Mouse (Mus musculus) limb, embryonic 14.5 days (tissue): ENCODE measurements around the gene 1700029P11Rik. TPM values are rescaled to one million over a fixed set of nuclear protein-coding genes. Genes with fewer than 3 reads are reported as not detected.

ENCODE experiments used
- ATAC-seq: fragments of 200-750 bp; cut with Nextera tagmentation; 2 replicates; pipeline ENCODE4 v1.8.0; 2017; ENCODE audit warnings: low read depth, moderate number of reproducible peaks, moderate TSS enrichment; ENCODE audit not compliant: low FRiP score
- DNase-seq: peaks from one replicate; pipeline ENCODE4 v3.0.0-alpha.2; 2015; ENCODE audit warnings: low spot score
- H3K27ac ChIP-seq: fragments of 300-500 bp; sonication (generic); replicated peaks from 2 replicates; pipeline ENCODE4 v1.5.1; 2014; ENCODE audit warnings: low read depth, mild to moderate bottlenecking, low read length, moderate library complexity, mixed read lengths
- H3K27me3 ChIP-seq: fragments of 300-500 bp; sonication (generic); 2 replicates; pipeline ENCODE4 v1.6.1; 2014; ENCODE audit warnings: low read length, mixed read lengths; ENCODE audit not compliant: control insufficient read depth, insufficient read depth
- H3K36me3 ChIP-seq: fragments of 300-500 bp; sonication (generic); 2 replicates; pipeline ENCODE4 v1.6.1; 2014; ENCODE audit warnings: mild to moderate bottlenecking, low read length, moderate library complexity, mixed read lengths; ENCODE audit not compliant: control insufficient read depth, insufficient read depth
- H3K4me1 ChIP-seq: fragments of 300-500 bp; sonication (generic); 2 replicates; pipeline ENCODE4 v1.6.1; 2014; ENCODE audit warnings: antibody characterized with exemption, low read length, mixed read lengths; ENCODE audit not compliant: control insufficient read depth, insufficient read depth
- H3K4me2 ChIP-seq: fragments of 300-500 bp; sonication (generic); replicated peaks from 2 replicates; pipeline ENCODE4 v1.6.1; 2014; ENCODE audit warnings: low read depth, mild to moderate bottlenecking, low read length, moderate library complexity; ENCODE audit not compliant: severe bottlenecking
- H3K4me3 ChIP-seq: fragments of 300-500 bp; sonication (generic); replicated peaks from 2 replicates; pipeline ENCODE4 v1.5.1; 2014; ENCODE audit warnings: low read length
- H3K9ac ChIP-seq: fragments of 300-500 bp; sonication (generic); 2 replicates; pipeline ENCODE4 v1.6.1; 2014; ENCODE audit warnings: mild to moderate bottlenecking, low read depth, low read length, moderate library complexity; ENCODE audit not compliant: severe bottlenecking
- H3K9me3 ChIP-seq: fragments of 300-500 bp; sonication (generic); 2 replicates; pipeline ENCODE4 v1.6.1; 2016; ENCODE audit warnings: low read length; ENCODE audit not compliant: control insufficient read depth
- POLR2A ChIP-seq: fragments of 200-500 bp; IDR thresholded peaks from 2 replicates; pipeline ENCODE4 v1.8.0; 2012; ENCODE audit warnings: inconsistent platforms, mild to moderate bottlenecking, moderate library complexity, borderline replicate concordance; ENCODE audit not compliant: insufficient read depth, insufficient read length; ENCODE audit errors: extremely low read depth
- WGBS: fragments of 180-500 bp; shearing (Covaris S2); extraction: QIAGEN DNeasy Blood & Tissue Kit; methylation state at CpG from one replicate; pipeline ENCODE4 v1.1.7; 2014; 5-methylcytosine and 5-hydroxymethylcytosine counted together
- polyA plus RNA-seq, 2 experiments: library from polyadenylated mRNA; depleted of rRNA in 1 of 2; stranded (reverse) in 1 of 2; unstranded in 1 of 2; fragments of >200 nt; fragmentation: Nextera tagmentation in 1 of 2; extraction: Ambion mirVana in 1 of 2; gene quantifications; 2 replicates each; pipeline versions ENCODE4 v1.2.1 to v1.2.3; 2012 to 2014

1700029P11Rik gene
- polyA plus RNA-seq, 2 experiments, result not detected

- no peak for TF ChIP-seq POLR2A
- H3K4me1 ChIP-seq, result no peaks in the 10 kb centered on the region
- ATAC-seq, result no peak
- H3K27me3 ChIP-seq, result no peaks in the 10 kb centered on the region
- no peak overlapping the region for H3K27ac ChIP-seq
- no peaks in the 10 kb centered on the region for H3K9me3 ChIP-seq
- no peak overlapping the region for H3K9ac ChIP-seq
- H3K36me3 ChIP-seq, result peaks cover 87% of the 10 kb centered on the region
- H3K4me3 ChIP-seq, result no peak overlapping the region
- WGBS, result 90% methylated on average over 6 of the region's 6 CpGs
- H3K4me2 ChIP-seq, result no peak overlapping the region
- DNase-seq, result no peak
Measured at GRCm38 (mm10) chr15:82023965-82024635, 43.8 kb downstream of the 1700029P11Rik start.

GRCm38 (mm10) chr15:82027276-82027675, 46.9 kb downstream of the 1700029P11Rik start:
- WGBS, result 92% methylated on average over 7 of the region's 7 CpGs
- DNase-seq (no peak), ATAC-seq (no peak)
- Histone ChIP-seq H3K27me3 (no peaks in the 10 kb centered on the region), H3K36me3 (peaks cover 88% of the 10 kb centered on the region), H3K4me1 (no peaks in the 10 kb centered on the region), H3K4me3 (no peak overlapping the region), H3K9me3 (no peaks in the 10 kb centered on the region), H3K9ac (no peak overlapping the region), H3K4me2 (no peak overlapping the region), H3K27ac (no peak overlapping the region)
- no peak for TF ChIP-seq POLR2A

- H3K4me1 ChIP-seq, result no peaks in the 10 kb centered on the region
- DNase-seq, result no peak
- H3K27me3 ChIP-seq, result no peaks in the 10 kb centered on the region
- no peak for TF ChIP-seq POLR2A
- no peaks in the 10 kb centered on the region for H3K9me3 ChIP-seq
- no peak overlapping the region for H3K4me3 ChIP-seq
- no peak overlapping the region for H3K4me2 ChIP-seq
- H3K27ac ChIP-seq, result no peak overlapping the region
- peaks cover 89% of the 10 kb centered on the region for H3K36me3 ChIP-seq
- 83% methylated on average over 7 of the region's 7 CpGs for WGBS
- ATAC-seq, result no peak
- H3K9ac ChIP-seq, result no peak overlapping the region
Measured at GRCm38 (mm10) chr15:82027726-82028125, 47.4 kb downstream of the 1700029P11Rik start.

Other genes with a start within 250 kb of the 1700029P11Rik start
- 61.9 and 70.8 TPM in 2 replicates for gene Zc3h7b, start 235.5 kb upstream of the 1700029P11Rik start, polyA plus RNA-seq (2012; rRNA removed)
- gene Zc3h7b, start 235.5 kb upstream of the 1700029P11Rik start, polyA plus RNA-seq (2014; fragmentation: Nextera tagmentation; extraction: Ambion mirVana), result 38.5 and 43.2 TPM in 2 replicates
- 69.7 and 74.3 TPM in 2 replicates for gene Rangap1, start 235.0 kb upstream of the 1700029P11Rik start, polyA plus RNA-seq (2012; rRNA removed)
- gene Rangap1, start 235.0 kb upstream of the 1700029P11Rik start, polyA plus RNA-seq (2014; fragmentation: Nextera tagmentation; extraction: Ambion mirVana), result 83.7 and 86.6 TPM in 2 replicates
- 45.7 and 49.2 TPM in 2 replicates for gene Tef, start 178.1 kb upstream of the 1700029P11Rik start, polyA plus RNA-seq (2012; rRNA removed)
- 25.5 and 29.3 TPM in 2 replicates for gene Tef, start 178.1 kb upstream of the 1700029P11Rik start, polyA plus RNA-seq (2014; fragmentation: Nextera tagmentation; extraction: Ambion mirVana)
- gene Tob2, start 121.7 kb upstream of the 1700029P11Rik start, polyA plus RNA-seq (2012; rRNA removed), result 23.7 and 28.1 TPM in 2 replicates
- 23.4 and 24.7 TPM in 2 replicates for gene Tob2, start 121.7 kb upstream of the 1700029P11Rik start, polyA plus RNA-seq (2014; fragmentation: Nextera tagmentation; extraction: Ambion mirVana)
- gene Phf5a, start 108.6 kb upstream of the 1700029P11Rik start, polyA plus RNA-seq (2012; rRNA removed), result 91.7 and 96.8 TPM in 2 replicates
- gene Phf5a, start 108.6 kb upstream of the 1700029P11Rik start, polyA plus RNA-seq (2014; fragmentation: Nextera tagmentation; extraction: Ambion mirVana), result 159 and 163 TPM in 2 replicates
- 158 and 183 TPM in 2 replicates for gene Aco2, start 108.2 kb upstream of the 1700029P11Rik start, polyA plus RNA-seq (2012; rRNA removed)
- 127 and 134 TPM in 2 replicates for gene Aco2, start 108.2 kb upstream of the 1700029P11Rik start, polyA plus RNA-seq (2014; fragmentation: Nextera tagmentation; extraction: Ambion mirVana)
- gene Polr3h, start 54.3 kb upstream of the 1700029P11Rik start, polyA plus RNA-seq (2012; rRNA removed), result 20.5 and 25.0 TPM in 2 replicates
- gene Polr3h, start 54.3 kb upstream of the 1700029P11Rik start, polyA plus RNA-seq (2014; fragmentation: Nextera tagmentation; extraction: Ambion mirVana), result 69.1 and 71.6 TPM in 2 replicates
- gene Csdc2, start 43.8 kb upstream of the 1700029P11Rik start, polyA plus RNA-seq (2012; rRNA removed), result 16.2 and 23.6 TPM in 2 replicates
- 13.5 and 14.3 TPM in 2 replicates for gene Csdc2, start 43.8 kb upstream of the 1700029P11Rik start, polyA plus RNA-seq (2014; fragmentation: Nextera tagmentation; extraction: Ambion mirVana)
- gene Pmm1, start 19.6 kb upstream of the 1700029P11Rik start, polyA plus RNA-seq (2012; rRNA removed), result 40.7 and 41.5 TPM in 2 replicates
- gene Pmm1, start 19.6 kb upstream of the 1700029P11Rik start, polyA plus RNA-seq (2014; fragmentation: Nextera tagmentation; extraction: Ambion mirVana), result 33.3 and 34.8 TPM in 2 replicates
- gene Xrcc6, start 7.3 kb downstream of the 1700029P11Rik start, polyA plus RNA-seq (2012; rRNA removed), result 29.3 and 37.2 TPM in 2 replicates
- 71.8 and 74.0 TPM in 2 replicates for gene Xrcc6, start 7.3 kb downstream of the 1700029P11Rik start, polyA plus RNA-seq (2014; fragmentation: Nextera tagmentation; extraction: Ambion mirVana)
- 30.5 and 34.8 TPM in 2 replicates for gene Desi1, start 53.3 kb downstream of the 1700029P11Rik start, polyA plus RNA-seq (2012; rRNA removed)
- 26.3 and 29.8 TPM in 2 replicates for gene Desi1, start 53.3 kb downstream of the 1700029P11Rik start, polyA plus RNA-seq (2014; fragmentation: Nextera tagmentation; extraction: Ambion mirVana)
- 155 and 182 TPM in 2 replicates for gene Snu13, start 67.1 kb downstream of the 1700029P11Rik start, polyA plus RNA-seq (2012; rRNA removed)
- 268 and 280 TPM in 2 replicates for gene Snu13, start 67.1 kb downstream of the 1700029P11Rik start, polyA plus RNA-seq (2014; fragmentation: Nextera tagmentation; extraction: Ambion mirVana)
- gene 4930407I10Rik, start 78.6 kb downstream of the 1700029P11Rik start, polyA plus RNA-seq (2012; rRNA removed), result 0.01 TPM in 1 of 2 replicates, not detected in the other
- 0.06 TPM in 1 of 2 replicates, not detected in the other for gene 4930407I10Rik, start 78.6 kb downstream of the 1700029P11Rik start, polyA plus RNA-seq (2014; fragmentation: Nextera tagmentation; extraction: Ambion mirVana)
- gene Mei1, start 89.5 kb downstream of the 1700029P11Rik start, polyA plus RNA-seq (2012; rRNA removed), result 0.14 and 0.16 TPM in 2 replicates
- 0.12 TPM in 1 of 2 replicates, not detected in the other for gene Mei1, start 89.5 kb downstream of the 1700029P11Rik start, polyA plus RNA-seq (2014; fragmentation: Nextera tagmentation; extraction: Ambion mirVana)
- 39.6 and 40.7 TPM in 2 replicates for gene Ccdc134, start 147.4 kb downstream of the 1700029P11Rik start, polyA plus RNA-seq (2012; rRNA removed)
- gene Ccdc134, start 147.4 kb downstream of the 1700029P11Rik start, polyA plus RNA-seq (2014; fragmentation: Nextera tagmentation; extraction: Ambion mirVana), result 26.4 and 28.3 TPM in 2 replicates
- 131 and 253 TPM in 2 replicates for gene Srebf2, start 166.6 kb downstream of the 1700029P11Rik start, polyA plus RNA-seq (2012; rRNA removed)
- 122 and 125 TPM in 2 replicates for gene Srebf2, start 166.6 kb downstream of the 1700029P11Rik start, polyA plus RNA-seq (2014; fragmentation: Nextera tagmentation; extraction: Ambion mirVana)
- 1.1 and 1.5 TPM in 2 replicates for gene Shisa8, start 232.3 kb downstream of the 1700029P11Rik start, polyA plus RNA-seq (2012; rRNA removed)
- 0.41 and 0.54 TPM in 2 replicates for gene Shisa8, start 232.3 kb downstream of the 1700029P11Rik start, polyA plus RNA-seq (2014; fragmentation: Nextera tagmentation; extraction: Ambion mirVana)
- 0.29 and 0.46 TPM in 2 replicates for gene Tnfrsf13c, start 243.8 kb downstream of the 1700029P11Rik start, polyA plus RNA-seq (2012; rRNA removed)
- 0.22 and 0.29 TPM in 2 replicates for gene Tnfrsf13c, start 243.8 kb downstream of the 1700029P11Rik start, polyA plus RNA-seq (2014; fragmentation: Nextera tagmentation; extraction: Ambion mirVana)